Mouse (Mus musculus) liver, postnatal 0 days (tissue): ENCODE data around the gene Zfp553.

ENCODE experiments used
- CTCF ChIP-seq: sonication (generic); IDR thresholded peaks from 2 replicates; pipeline ENCODE4 v1.5.1; 2016; ENCODE audit warnings: antibody characterized with exemption, low read depth
- EP300 ChIP-seq: IDR thresholded peaks from 2 replicates; pipeline ENCODE4 v1.6.1; 2016; ENCODE audit warnings: antibody characterized with exemption, low read depth, mild to moderate bottlenecking

- TF ChIP-seq CTCF (no peak), EP300 (no peak)
These were observed 37.8 kb downstream of the Zfp553 start for GRCm38 (mm10) chr7:127270666-127271065.
